Mouse (Mus musculus) hindbrain, embryonic 12.5 days (tissue): ENCODE measurements around the gene Gm20737. TPM values are rescaled to one million over a fixed set of nuclear protein-coding genes. Genes with fewer than 3 reads are reported as not detected.
"Not testable (repeated sequence)": the region's sequence is repeated elsewhere in the genome, so short reads cannot be mapped to it uniquely, and the experiment has no call there.

Experiments used
- ATAC-seq: fragments of 200-750 bp; cut with Nextera tagmentation; 2 replicates; pipeline ENCODE4 v1.8.0; 2017; ENCODE audit warnings: moderate TSS enrichment; ENCODE audit not compliant: low FRiP score
- H3K27ac ChIP-seq: fragments of 300-500 bp; sonication (generic); 2 replicates; pipeline ENCODE4 v1.5.1; 2016; ENCODE audit warnings: mild to moderate bottlenecking
- H3K27me3 ChIP-seq: fragments of 300-500 bp; sonication (generic); 2 replicates; pipeline ENCODE4 v1.6.1; 2016; ENCODE audit warnings: mild to moderate bottlenecking
- H3K36me3 ChIP-seq: fragments of 300-500 bp; sonication (generic); 2 replicates; pipeline ENCODE4 v1.6.1; 2016; ENCODE audit warnings: mild to moderate bottlenecking
- H3K4me1 ChIP-seq: fragments of 300-500 bp; sonication (generic); 2 replicates; pipeline ENCODE4 v1.6.1; 2016
- H3K4me2 ChIP-seq: fragments of 300-500 bp; sonication (generic); replicated peaks from 2 replicates; pipeline ENCODE4 v1.6.1; 2016; ENCODE audit warnings: mild to moderate bottlenecking
- H3K4me3 ChIP-seq: fragments of 300-500 bp; sonication (generic); 2 replicates; pipeline ENCODE4 v1.5.1; 2016; ENCODE audit warnings: mild to moderate bottlenecking
- H3K9ac ChIP-seq: fragments of 300-500 bp; sonication (generic); 2 replicates; pipeline ENCODE4 v1.6.1; 2016; ENCODE audit warnings: mild to moderate bottlenecking, moderate library complexity
- H3K9me3 ChIP-seq: fragments of 300-500 bp; sonication (generic); replicated peaks from 2 replicates; pipeline ENCODE4 v1.6.1; 2016; ENCODE audit warnings: mild to moderate bottlenecking
- WGBS: fragments of 180-500 bp; shearing (Covaris S2); methylation state at CpG from one replicate; pipeline ENCODE4 v1.1.7; 2016; 5-methylcytosine and 5-hydroxymethylcytosine counted together
- polyA plus RNA-seq: library from polyadenylated mRNA; unstranded; fragments of >200 nt; fragmentation: Nextera tagmentation; extraction: Ambion mirVana; gene quantifications from 2 replicates; pipeline ENCODE4 v1.2.1, GENCODE M21; 2016

Gm20737 gene
- not detected in 2 replicates for polyA plus RNA-seq

DNA sequence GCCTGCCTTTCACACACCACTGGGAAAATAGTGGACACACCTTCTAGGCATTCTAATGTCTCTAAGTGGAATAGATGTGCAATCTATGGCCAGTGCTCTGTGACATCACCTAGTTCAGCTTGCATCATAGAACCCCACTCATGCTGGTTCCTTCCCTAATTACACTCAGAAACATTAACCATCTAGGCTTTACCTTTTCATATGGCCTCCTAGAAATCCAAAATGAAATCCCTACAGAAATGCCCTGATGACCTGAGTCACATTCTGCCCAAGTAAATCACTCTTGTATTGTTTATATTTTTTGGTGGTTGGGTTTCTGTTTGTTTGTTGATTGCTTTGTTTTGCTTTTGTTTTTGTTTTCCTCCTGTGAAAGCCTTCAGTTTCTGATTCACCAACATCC, at the start of gene Gm20737:
Gene Gm20737 (minus strand): TSS at position 101 of the 400 bp plus-strand sequence.
- H3K4me3 ChIP-seq, H3K36me3 ChIP-seq, H3K27me3 ChIP-seq, H3K9me3 ChIP-seq, H3K9ac ChIP-seq, H3K4me2 ChIP-seq, ATAC-seq, H3K4me1 ChIP-seq, H3K27ac ChIP-seq: not testable (repeated sequence)

DNA sequence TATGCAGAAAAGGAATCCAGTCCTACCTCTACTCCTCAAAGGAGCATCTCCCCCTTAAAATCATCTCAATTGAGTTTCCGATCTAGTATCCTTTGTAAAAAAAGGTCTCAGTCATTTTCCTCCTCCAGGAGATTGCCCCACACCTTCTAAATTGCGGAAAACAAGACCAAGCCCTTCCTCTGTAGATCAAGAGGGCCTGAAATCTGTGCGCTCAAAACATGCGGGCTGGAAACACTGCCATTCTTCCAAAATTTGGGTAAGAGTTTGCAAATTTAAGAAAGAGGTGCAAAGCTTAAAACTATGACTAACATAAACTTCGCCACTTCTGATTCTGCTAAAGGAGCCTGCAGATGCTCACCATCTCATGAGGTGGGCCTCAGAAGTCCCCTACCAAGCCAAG, 17.3 kb upstream of the Gm20737 start, which contains the start of gene Gm21775:
Gene Gm21775 (plus strand): TSS at position 301 of the 400 bp plus-strand sequence.
- H3K27me3 ChIP-seq, H3K9ac ChIP-seq, H3K36me3 ChIP-seq, H3K27ac ChIP-seq, H3K4me1 ChIP-seq, H3K4me3 ChIP-seq, ATAC-seq, H3K4me2 ChIP-seq, H3K9me3 ChIP-seq: not testable (repeated sequence)
- WGBS = 74% methylated on average over 2 of the region's 5 CpGs

Other genes starting within 250 kb of the Gm20737 start
- not detected in 2 replicates for gene Gm20834, start 211.5 kb downstream of the Gm20737 start, polyA plus RNA-seq
- gene Gm28510, start 123.3 kb downstream of the Gm20737 start, polyA plus RNA-seq = not detected in 2 replicates
- gene Gm21775, start 17.4 kb upstream of the Gm20737 start, polyA plus RNA-seq = not detected in 2 replicates
- not detected in 2 replicates for gene Gm21900, start 80.3 kb upstream of the Gm20737 start, polyA plus RNA-seq
- not detected in 2 replicates for gene Gm20777, start 216.4 kb upstream of the Gm20737 start, polyA plus RNA-seq